Mouse (Mus musculus): ENCODE results near the gene Il12b. TPM values are rescaled to one million over a fixed set of nuclear protein-coding genes. Genes with fewer than 3 reads are reported as not detected.
A peak's percentile ranks its signal among the peaks of the same experiment; 100 is the strongest.

Gene Il12b
- total and polyA plus RNA-seq, 3 experiments, result not detected

GRCm38 (mm10) chr11:44372856-44373255, 27.0 kb upstream of the Il12b start:
- Histone ChIP-seq H3K9ac (ENCODE audit: control insufficient read depth, low read depth, low read length, poor library complexity, severe bottlenecking) (no peak overlapping the region), H3K9me3 (replicated peaks; ENCODE audit: insufficient read depth, low read length) (no peaks in the 10 kb centered on the region), H3K79me2 (ENCODE audit: control insufficient read depth, insufficient read depth, low read length, poor library complexity) (no peaks in the 10 kb centered on the region), H3K4me3 (ENCODE audit: control insufficient read depth in 1 of 2, insufficient read depth in 1 of 2, low read depth in 2 of 2, low read length in 2 of 2) (no peak overlapping the region), H3K27me3 (ENCODE audit: control insufficient read depth in 1 of 2, insufficient read depth in 2 of 2, low read length in 2 of 2) (no peaks in the 10 kb centered on the region), H3K27ac (ENCODE audit: control insufficient read depth, low read depth, low read length) (no peak overlapping the region), H3K4me1 (ENCODE audit: control insufficient read depth in 1 of 2, insufficient read depth in 2 of 2, low read length in 2 of 2) (no peaks in the 10 kb centered on the region), H3K36me3 (ENCODE audit: control insufficient read depth in 1 of 2, insufficient read depth in 2 of 2, low read length in 2 of 2) (no peaks in the 10 kb centered on the region)
- DNase-seq (ENCODE audit: low read depth, low spot score), result no peak
- TF ChIP-seq SMC3 (IDR thresholded peaks at IDR 0.05; ENCODE audit: low read depth, low read length), result no peak
- TF ChIP-seq POLR2AphosphoS2 (IDR thresholded peaks at IDR 0.05; ENCODE audit: low read length), result no peak
- TF ChIP-seq UBTF (IDR thresholded peaks at IDR 0.05; ENCODE audit: borderline replicate concordance, insufficient read depth, low read depth, low read length), result no peak
- no peak for TF ChIP-seq MEF2A (IDR thresholded peaks at IDR 0.05; ENCODE audit: extremely low read depth, insufficient replicate concordance, low read depth, low read length, poor library complexity, severe bottlenecking)
- TF ChIP-seq MAZ (IDR thresholded peaks at IDR 0.05; ENCODE audit: low read depth, low read length), result no peak
- TF ChIP-seq RCOR1 (IDR thresholded peaks at IDR 0.05; ENCODE audit: low read depth, low read length), result no peak
- TF ChIP-seq NELFE (IDR thresholded peaks at IDR 0.05; ENCODE audit: low read depth, low read length), result no peak
- no peak for TF ChIP-seq POLR2A (IDR thresholded peaks at IDR 0.05; ENCODE audit: control insufficient read depth in 1 of 2, insufficient read depth in 1 of 2, low read depth in 1 of 2, low read length in 2 of 2, poor library complexity in 1 of 2)
- TF ChIP-seq TAL1 (IDR thresholded peaks at IDR 0.05; ENCODE audit: low read length), result no peak
- TF ChIP-seq USF1 (IDR thresholded peaks at IDR 0.05; ENCODE audit: low read depth, low read length), result no peak
- no peak for TF ChIP-seq MAX (IDR thresholded peaks at IDR 0.05; ENCODE audit: low read length)
- no peak for TF ChIP-seq SIN3A (IDR thresholded peaks at IDR 0.05; ENCODE audit: low read length)
- no peak for TF ChIP-seq GATA1 (IDR thresholded peaks at IDR 0.05; ENCODE audit: low read depth, low read length)
- TF ChIP-seq BHLHE40 (IDR thresholded peaks at IDR 0.05; ENCODE audit: borderline replicate concordance, low read depth, low read length), result no peak
- no peak for TF ChIP-seq POLR2AphosphoS5 (IDR thresholded peaks at IDR 0.05; ENCODE audit: borderline replicate concordance, low read depth, low read length)
- no peak for TF ChIP-seq ETS1 (IDR thresholded peaks at IDR 0.05; ENCODE audit: low read depth, low read length)
- no peak for TF ChIP-seq MYC (IDR thresholded peaks at IDR 0.05; ENCODE audit: low read depth, low read length)
- TF ChIP-seq CHD1 (IDR thresholded peaks at IDR 0.05; ENCODE audit: low read depth, low read length), result no peak
- no peak for TF ChIP-seq MYB (IDR thresholded peaks at IDR 0.05; ENCODE audit: low read depth, low read length)

GRCm38 (mm10) chr11:44377879-44378278, 22.0 kb upstream of the Il12b start:
- H3K36me3 ChIP-seq (ENCODE audit: control insufficient read depth in 1 of 2, insufficient read depth in 2 of 2, low read length in 2 of 2), result peaks cover 0 to 3% of the 10 kb centered on the region in 2 experiments; a peak in 1 of 4 replicates

More at GRCm38 (mm10) chr11:44377879-44378278, 22.0 kb upstream of the Il12b start:
- no peaks in the 10 kb centered on the region for H3K9me3 ChIP-seq (replicated peaks; ENCODE audit: insufficient read depth, low read length)
- H3K9ac ChIP-seq (ENCODE audit: control insufficient read depth, low read depth, low read length, poor library complexity, severe bottlenecking), result no peak overlapping the region
- peak; percentile 26 for DNase-seq (ENCODE audit: low read depth, low spot score)
- H3K4me3 ChIP-seq (ENCODE audit: control insufficient read depth in 1 of 2, insufficient read depth in 1 of 2, low read depth in 2 of 2, low read length in 2 of 2), result no peak overlapping the region
- no peak overlapping the region for H3K27ac ChIP-seq (ENCODE audit: control insufficient read depth, low read depth, low read length)
- H3K27me3 ChIP-seq (ENCODE audit: control insufficient read depth in 1 of 2, insufficient read depth in 2 of 2, low read length in 2 of 2), result no peaks in the 10 kb centered on the region; a peak in 1 of 4 replicates
- H3K4me1 ChIP-seq (ENCODE audit: control insufficient read depth in 1 of 2, insufficient read depth in 2 of 2, low read length in 2 of 2), result no peaks in the 10 kb centered on the region
- no peaks in the 10 kb centered on the region for H3K79me2 ChIP-seq (ENCODE audit: control insufficient read depth, insufficient read depth, low read length, poor library complexity)
- no peak for TF ChIP-seq CTCF (IDR thresholded peaks at IDR 0.05 in 2 of 3, conservative IDR thresholded peaks at IDR 0.05 in 1 of 3; ENCODE audit: control insufficient read depth in 1 of 3, insufficient read depth in 1 of 3, low read depth in 2 of 3, low read length in 3 of 3, poor library complexity in 1 of 3, severe bottlenecking in 1 of 3)
- peak in 1 of 2 experiments; percentile 51; a peak in 2 of 4 replicates for TF ChIP-seq EP300 (IDR thresholded peaks at IDR 0.05; ENCODE audit: low read depth in 1 of 2, low read length in 2 of 2)
- no peak for TF ChIP-seq TBP (IDR thresholded peaks at IDR 0.05; ENCODE audit: low read depth, low read length)
- TF ChIP-seq MEF2A (IDR thresholded peaks at IDR 0.05; ENCODE audit: extremely low read depth, insufficient replicate concordance, low read depth, low read length, poor library complexity, severe bottlenecking), result no peak

Data from MEL (cell line).